Mouse (Mus musculus) MEL (cell line): ENCODE results near the gene Pgbd5. TPM values are rescaled to one million over a fixed set of nuclear protein-coding genes. Genes with fewer than 3 reads are reported as not detected.
A peak's percentile ranks its signal among the peaks of the same experiment; 100 is the strongest.

Experiments used
- DNase-seq: peaks from one replicate; pipeline ENCODE4 v3.0.0; 2011; ENCODE audit warnings: low read depth, low spot score
- H3K27ac ChIP-seq: 2 replicates; pipeline ENCODE4 v1.5.1; 2012; ENCODE audit warnings: low read depth, mild to moderate bottlenecking, control low read depth, low read length, moderate library complexity; ENCODE audit not compliant: control insufficient read depth
- H3K27me3 ChIP-seq, 2 experiments: fragments of 150-350 bp in 1 of 2; sonication (generic) in 1 of 2; 2 replicates each; pipeline ENCODE4 v1.6.1; 2012; ENCODE audit warnings: low read length in 2 of 2, mild to moderate bottlenecking in 2 of 2, improper control_type of control experiment in 1 of 2, moderate library complexity in 1 of 2; ENCODE audit not compliant: insufficient read depth in 2 of 2, control insufficient read depth in 1 of 2
- H3K36me3 ChIP-seq, 2 experiments: 2 replicates each; pipeline ENCODE4 v1.6.1; 2012 to 2014; ENCODE audit warnings: low read length in 2 of 2, improper control_type of control experiment in 1 of 2, inconsistent platforms in 1 of 2, mild to moderate bottlenecking in 1 of 2; ENCODE audit not compliant: insufficient read depth in 2 of 2, control insufficient read depth in 1 of 2
- H3K4me1 ChIP-seq, 2 experiments: fragments of 150-350 bp in 1 of 2; sonication (generic) in 1 of 2; 2 replicates each; pipeline ENCODE4 v1.6.1; 2012; ENCODE audit warnings: low read length in 2 of 2, improper control_type of control experiment in 1 of 2, mild to moderate bottlenecking in 1 of 2; ENCODE audit not compliant: insufficient read depth in 2 of 2, control insufficient read depth in 1 of 2
- H3K4me3 ChIP-seq, 2 experiments: fragments of 150-350 bp in 1 of 2; sonication (generic) in 1 of 2; 2 replicates each; pipeline ENCODE4 v1.5.1; 2012; ENCODE audit warnings: low read depth in 2 of 2, low read length in 2 of 2, mild to moderate bottlenecking in 2 of 2, moderate library complexity in 2 of 2, control low read depth in 1 of 2, improper control_type of control experiment in 1 of 2; ENCODE audit not compliant: control insufficient read depth in 1 of 2, insufficient read depth in 1 of 2
- H3K79me2 ChIP-seq: 2 replicates; pipeline ENCODE4 v1.6.1; 2012; ENCODE audit warnings: mild to moderate bottlenecking, low read length, moderate library complexity; ENCODE audit not compliant: control insufficient read depth, poor library complexity, insufficient read depth
- H3K9ac ChIP-seq: 2 replicates; pipeline ENCODE4 v1.6.1; 2012; ENCODE audit warnings: low read depth, mild to moderate bottlenecking, control low read depth, low read length, moderate library complexity; ENCODE audit not compliant: control insufficient read depth, poor library complexity, severe bottlenecking
- H3K9me3 ChIP-seq: fragments of 150-350 bp; sonication (generic); replicated peaks from 2 replicates; pipeline ENCODE4 v1.6.1; 2012; ENCODE audit warnings: mild to moderate bottlenecking, low read length, improper control_type of control experiment, moderate library complexity; ENCODE audit not compliant: insufficient read depth
- BHLHE40 ChIP-seq: IDR thresholded peaks from 2 replicates; pipeline ENCODE4 v1.6.1; 2012; ENCODE audit warnings: low read depth, mild to moderate bottlenecking, inconsistent platforms, low read length, improper control_type of control experiment, borderline replicate concordance
- CHD1 ChIP-seq: IDR thresholded peaks from 2 replicates; pipeline ENCODE4 v1.6.1; 2012; ENCODE audit warnings: low read depth, mild to moderate bottlenecking, inconsistent platforms, low read length, improper control_type of control experiment
- CHD2 ChIP-seq: IDR thresholded peaks from 2 replicates; pipeline ENCODE4 v1.6.1; 2011; ENCODE audit warnings: low read length, improper control_type of control experiment
- E2F4 ChIP-seq: IDR thresholded peaks from 2 replicates; pipeline ENCODE4 v1.6.1; 2011; ENCODE audit warnings: low read depth, low read length, improper control_type of control experiment, borderline replicate concordance
- ELF1 ChIP-seq: IDR thresholded peaks from 2 replicates; pipeline ENCODE4 v1.6.1; 2014; ENCODE audit warnings: low read depth, mild to moderate bottlenecking, inconsistent platforms, low read length, improper control_type of control experiment, moderate library complexity
- EP300 ChIP-seq, 2 experiments: IDR thresholded peaks; 2 replicates each; pipeline ENCODE4 v1.6.1; 2011; ENCODE audit warnings: improper control_type of control experiment in 2 of 2, low read length in 2 of 2, low read depth in 1 of 2, mild to moderate bottlenecking in 1 of 2
- ETS1 ChIP-seq: IDR thresholded peaks from 2 replicates; pipeline ENCODE4 v1.6.1; 2012; ENCODE audit warnings: low read depth, mild to moderate bottlenecking, inconsistent platforms, low read length, improper control_type of control experiment, moderate library complexity
- GABPA ChIP-seq: IDR thresholded peaks from 2 replicates; pipeline ENCODE4 v1.6.1; 2012; ENCODE audit warnings: low read depth, mild to moderate bottlenecking, inconsistent platforms, low read length, improper control_type of control experiment, moderate library complexity
- GATA1 ChIP-seq: IDR thresholded peaks from 2 replicates; pipeline ENCODE4 v1.6.1; 2011; ENCODE audit warnings: low read depth, low read length, improper control_type of control experiment
- JUND ChIP-seq: IDR thresholded peaks from 2 replicates; pipeline ENCODE4 v1.6.1; 2011; ENCODE audit warnings: low read depth, mild to moderate bottlenecking, improper control_type of control experiment, low read length
- MAX ChIP-seq: IDR thresholded peaks from 2 replicates; pipeline ENCODE4 v1.6.1; 2011; ENCODE audit warnings: low read length, improper control_type of control experiment
- MAZ ChIP-seq: IDR thresholded peaks from 2 replicates; pipeline ENCODE4 v1.6.1; 2012; ENCODE audit warnings: low read depth, mild to moderate bottlenecking, inconsistent platforms, low read length, improper control_type of control experiment
- MEF2A ChIP-seq: IDR thresholded peaks from 2 replicates; pipeline ENCODE4 v1.6.1; 2014; ENCODE audit warnings: low read depth, mild to moderate bottlenecking, inconsistent platforms, low read length, improper control_type of control experiment; ENCODE audit not compliant: poor library complexity, insufficient replicate concordance, severe bottlenecking; ENCODE audit errors: extremely low read depth
- MYB ChIP-seq: IDR thresholded peaks from 2 replicates; pipeline ENCODE4 v1.6.1; 2011; ENCODE audit warnings: mild to moderate bottlenecking, low read depth, low read length, improper control_type of control experiment
- MYC ChIP-seq: IDR thresholded peaks from 2 replicates; pipeline ENCODE4 v1.6.1; 2011; ENCODE audit warnings: low read depth, mild to moderate bottlenecking, low read length, improper control_type of control experiment, moderate library complexity
- NELFE ChIP-seq: IDR thresholded peaks from 2 replicates; pipeline ENCODE4 v1.6.1; 2011; ENCODE audit warnings: low read depth, low read length, improper control_type of control experiment
- NRF1 ChIP-seq: IDR thresholded peaks from 2 replicates; pipeline ENCODE4 v1.6.1; 2014; ENCODE audit warnings: low read depth, mild to moderate bottlenecking, inconsistent platforms, low read length, improper control_type of control experiment, moderate library complexity; ENCODE audit not compliant: poor library complexity, insufficient read depth, severe bottlenecking
- POLR2A ChIP-seq, 2 experiments: IDR thresholded peaks; 2 replicates each; pipeline ENCODE4 v1.6.1; 2011 to 2012; ENCODE audit warnings: low read length in 2 of 2, mild to moderate bottlenecking in 2 of 2, control low read depth in 1 of 2, improper control_type of control experiment in 1 of 2, low read depth in 1 of 2, moderate library complexity in 1 of 2; ENCODE audit not compliant: control insufficient read depth in 1 of 2, insufficient read depth in 1 of 2, poor library complexity in 1 of 2
- POLR2AphosphoS5 ChIP-seq: IDR thresholded peaks from 2 replicates; pipeline ENCODE4 v1.6.1; 2012; ENCODE audit warnings: low read depth, borderline replicate concordance, mild to moderate bottlenecking, inconsistent platforms, low read length, moderate library complexity, mixed read lengths
- RAD21 ChIP-seq: IDR thresholded peaks from 2 replicates; pipeline ENCODE4 v1.6.1; 2011; ENCODE audit warnings: mild to moderate bottlenecking, low read depth, low read length, improper control_type of control experiment
- SIN3A ChIP-seq: IDR thresholded peaks from 2 replicates; pipeline ENCODE4 v1.6.1; 2012; ENCODE audit warnings: low read length, improper control_type of control experiment, inconsistent platforms
- SMC3 ChIP-seq: IDR thresholded peaks from 2 replicates; pipeline ENCODE4 v1.6.1; 2011; ENCODE audit warnings: low read depth, low read length, improper control_type of control experiment
- TAL1 ChIP-seq: IDR thresholded peaks from 2 replicates; pipeline ENCODE4 v1.6.1; 2012; ENCODE audit warnings: mild to moderate bottlenecking, inconsistent platforms, low read length, moderate library complexity, mixed read lengths
- TBP ChIP-seq: IDR thresholded peaks from 2 replicates; pipeline ENCODE4 v1.8.0; 2011; ENCODE audit warnings: low read depth, low read length, improper control_type of control experiment
- TCF12 ChIP-seq: IDR thresholded peaks from 2 replicates; pipeline ENCODE4 v1.6.1; 2014; ENCODE audit warnings: low read depth, mild to moderate bottlenecking, inconsistent platforms, low read length, improper control_type of control experiment, moderate library complexity
- USF1 ChIP-seq: IDR thresholded peaks from 2 replicates; pipeline ENCODE4 v1.6.1; 2014; ENCODE audit warnings: low read depth, mild to moderate bottlenecking, inconsistent platforms, low read length, improper control_type of control experiment, moderate library complexity
- USF2 ChIP-seq, 2 experiments: IDR thresholded peaks; 2 replicates each; pipeline ENCODE4 v1.6.1; 2011 to 2012; ENCODE audit warnings: improper control_type of control experiment in 2 of 2, low read length in 2 of 2, borderline replicate concordance in 1 of 2, inconsistent platforms in 1 of 2, low read depth in 1 of 2, mild to moderate bottlenecking in 1 of 2; ENCODE audit not compliant: insufficient read depth in 1 of 2
- ZKSCAN1 ChIP-seq: IDR thresholded peaks from 2 replicates; pipeline ENCODE4 v1.6.1; 2012; ENCODE audit warnings: low read depth, mild to moderate bottlenecking, inconsistent platforms, low read length, improper control_type of control experiment, moderate library complexity
- ZMIZ1 ChIP-seq: IDR thresholded peaks from 2 replicates; pipeline ENCODE4 v1.6.1; 2012; ENCODE audit warnings: low read depth, mild to moderate bottlenecking, inconsistent platforms, low read length, improper control_type of control experiment, moderate library complexity
- ZNF384 ChIP-seq: IDR thresholded peaks from 2 replicates; pipeline ENCODE4 v1.6.1; 2012; ENCODE audit warnings: low read depth, mild to moderate bottlenecking, inconsistent platforms, low read length, improper control_type of control experiment
- polyA plus RNA-seq, 2 experiments: library from polyadenylated mRNA; stranded (reverse) in 1 of 2; unstranded in 1 of 2; fragments of >175 nt in 1 of 2; fragments of >200 nt in 1 of 2; gene quantifications; 2 replicates each; pipeline versions ENCODE4 v1.2.1 to v1.2.4; 2012; ENCODE audit warnings: low replicate concordance in 2 of 2, low read depth in 1 of 2; ENCODE audit not compliant: insufficient read length in 2 of 2, insufficient read depth in 1 of 2, missing spikeins in 1 of 2
- total RNA-seq: library from RNA; depleted of rRNA; stranded (reverse); fragments of 300-350 nt; gene quantifications from 2 replicates; pipeline ENCODE4 v1.2.3, GENCODE M21; 2012

Gene Pgbd5
- total and polyA plus RNA-seq, 3 experiments = not detected

DNA sequence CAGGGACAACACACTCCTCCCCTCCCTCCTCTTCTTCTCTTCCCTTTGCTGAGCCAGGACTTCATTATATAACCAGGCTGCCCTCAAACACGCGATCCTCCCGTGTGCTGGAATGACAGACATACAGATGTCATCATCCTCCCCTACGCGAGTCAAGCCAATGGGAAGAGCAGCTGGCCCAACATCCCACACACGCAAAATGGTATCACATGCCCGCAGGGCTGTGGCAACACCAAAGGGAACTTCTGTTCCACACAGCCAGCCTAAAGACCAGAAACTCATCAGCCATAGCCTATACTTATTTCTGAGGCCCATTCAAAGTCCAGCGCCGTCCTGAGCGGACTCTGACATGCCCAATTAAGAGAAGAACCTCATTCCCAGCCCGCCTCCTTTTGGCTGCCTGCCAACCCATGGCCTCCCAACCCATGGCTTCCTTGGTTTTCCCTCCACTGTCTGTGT, 40.0 kb downstream of the Pgbd5 start:
- no peaks in the 10 kb centered on the region for H3K27me3 ChIP-seq
- TF ChIP-seq MAZ (no peak), USF2 (IDR thresholded peaks at IDR 0.05; ENCODE audit: borderline replicate concordance in 1 of 2, insufficient read depth in 1 of 2, low read depth in 1 of 2, low read length in 2 of 2) (no peak), CHD1 (no peak), MYB (no peak), JUND (no peak), ZNF384 (no peak), TCF12 (no peak), TBP (no peak), ETS1 (no peak), NELFE (no peak), GATA1 (no peak), USF1 (no peak), EP300 (IDR thresholded peaks at IDR 0.05; ENCODE audit: low read depth in 1 of 2, low read length in 2 of 2) (no peak), MYC (no peak), SIN3A (no peak), ELF1 (no peak), ZMIZ1 (no peak), CHD2 (no peak), MEF2A (no peak), BHLHE40 (no peak)
- H3K79me2 ChIP-seq = no peaks in the 10 kb centered on the region
- no peak for DNase-seq
- no peaks in the 10 kb centered on the region for H3K36me3 ChIP-seq
- H3K9me3 ChIP-seq = no peaks in the 10 kb centered on the region
- no peaks in the 10 kb centered on the region for H3K4me1 ChIP-seq
- no peak overlapping the region for H3K9ac ChIP-seq
- no peak overlapping the region for H3K27ac ChIP-seq
- H3K4me3 ChIP-seq = no peak overlapping the region

GRCm38 (mm10) chr8:124398843-124399402, 40.5 kb downstream of the Pgbd5 start:
- DNase-seq = peak; percentile 41
- H3K9ac ChIP-seq = no peak overlapping the region
- no peak overlapping the region for H3K27ac ChIP-seq
- no peak overlapping the region for H3K4me3 ChIP-seq
- H3K36me3 ChIP-seq = no peaks in the 10 kb centered on the region
- H3K9me3 ChIP-seq = no peaks in the 10 kb centered on the region
- H3K27me3 ChIP-seq = no peaks in the 10 kb centered on the region
- no peaks in the 10 kb centered on the region for H3K4me1 ChIP-seq
- H3K79me2 ChIP-seq = no peaks in the 10 kb centered on the region
- no peak for TF ChIP-seq TAL1
- no peak for TF ChIP-seq CHD1
- TF ChIP-seq POLR2A (IDR thresholded peaks at IDR 0.05; ENCODE audit: control insufficient read depth in 1 of 2, insufficient read depth in 1 of 2, low read depth in 1 of 2, low read length in 2 of 2, poor library complexity in 1 of 2) = no peak
- TF ChIP-seq NRF1 = no peak
- no peak for TF ChIP-seq MAX
- TF ChIP-seq SMC3 = peak; percentile 69
- TF ChIP-seq MYC = no peak
- TF ChIP-seq NELFE = no peak
- TF ChIP-seq GABPA = no peak
- no peak for TF ChIP-seq ETS1
- TF ChIP-seq JUND = no peak
- TF ChIP-seq ZMIZ1 = no peak
- no peak for TF ChIP-seq SIN3A
- TF ChIP-seq TBP = no peak
- no peak for TF ChIP-seq BHLHE40
- TF ChIP-seq E2F4 = no peak
- TF ChIP-seq POLR2AphosphoS5 = no peak
- TF ChIP-seq EP300 (IDR thresholded peaks at IDR 0.05; ENCODE audit: low read depth in 1 of 2, low read length in 2 of 2) = no peak
- peak; percentile 31 for TF ChIP-seq RAD21
- no peak for TF ChIP-seq GATA1
- TF ChIP-seq ZKSCAN1 = no peak
- peak; percentile 43; the same call in 1 of the 2 replicates for TF ChIP-seq USF1
